Mouse (Mus musculus): ENCODE measurements around the gene Nrip3.

- TF ChIP-seq POLR2A (IDR thresholded peaks at IDR 0.05; ENCODE audit: low read depth, low read length) (no peak), CTCF (IDR thresholded peaks at IDR 0.05; ENCODE audit: extremely low read depth, insufficient read depth, insufficient read length, insufficient replicate concordance) (no peak)
Measured at GRCm38 (mm10) chr7:109807616-109808485, 26.0 kb upstream of the Nrip3 start.
